Mouse (Mus musculus): ENCODE measurements at regions not wholly inside any gene's neighbourhood (a gene's known extent, or its start where the extent isn't known, plus 50 kb on each side); places are given as distances from the start of the nearest gene placed in this dataset.

DNA sequence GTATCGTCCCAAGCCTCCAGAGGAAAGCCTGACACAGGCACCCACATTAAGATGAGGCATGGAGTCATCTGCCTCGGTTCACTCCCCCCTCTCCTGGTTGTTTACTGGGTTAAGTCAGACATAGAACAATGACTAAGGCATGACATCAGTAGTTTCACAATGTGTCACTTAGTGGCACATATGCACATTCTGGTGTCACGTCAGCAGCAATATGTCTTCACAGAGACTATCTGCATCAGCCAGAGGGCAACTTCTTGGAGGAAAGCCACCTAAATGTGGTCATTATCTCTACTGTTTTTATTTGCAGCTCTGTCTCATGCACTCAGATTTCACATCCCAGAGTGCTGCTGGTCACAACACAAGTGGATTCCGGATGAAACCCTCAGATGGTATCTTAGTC, 61.9 kb upstream of the Agap1 start:
- DNase-seq, result no peak

- no peak for DNase-seq
Measured at GRCm38 (mm10) chr1:89394471-89394870, 60.1 kb upstream of the Agap1 start.

DNA sequence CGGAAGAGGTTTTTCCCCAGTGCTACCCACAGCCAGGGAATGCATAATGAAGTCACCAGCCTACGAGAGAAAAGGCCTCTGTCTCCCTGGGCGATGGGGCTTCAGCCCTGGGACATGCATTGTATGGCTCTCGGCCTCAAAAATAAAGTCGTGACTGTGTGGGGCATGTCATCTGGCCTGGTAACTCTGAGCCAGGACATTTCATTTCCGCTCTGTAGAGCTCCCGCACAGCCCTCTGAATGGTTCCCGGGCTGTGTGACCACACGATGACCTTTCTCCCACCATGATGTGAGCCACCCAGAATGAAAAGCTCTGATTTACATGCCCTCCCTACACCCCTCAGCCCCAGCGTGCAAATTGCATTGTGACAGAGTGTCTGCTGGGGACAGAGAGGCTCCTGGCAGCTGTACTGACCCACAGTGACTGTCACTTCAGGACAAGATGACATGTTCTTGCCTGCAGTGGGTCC, 53.8 kb upstream of the Agap1 start:
- no peak for DNase-seq

- no peak for DNase-seq
Measured at GRCm38 (mm10) chr1:89402513-89403210, 51.9 kb upstream of the Agap1 start.

- no peak for DNase-seq
Measured at GRCm38 (mm10) chr1:89403551-89404050, 51.0 kb upstream of the Agap1 start.

Data from cerebellum, adult 11 months (tissue).